Mouse (Mus musculus): ENCODE measurements around the gene Ranbp3. TPM values are rescaled to one million over a fixed set of nuclear protein-coding genes. Genes with fewer than 3 reads are reported as not detected.
"Not testable (repeated sequence)": the region's sequence is repeated elsewhere in the genome, so short reads cannot be mapped to it uniquely, and the experiment has no call there.

Gene Ranbp3
- polyA plus RNA-seq (2012; rRNA removed) = 103 and 110 TPM in 2 replicates

DNA sequence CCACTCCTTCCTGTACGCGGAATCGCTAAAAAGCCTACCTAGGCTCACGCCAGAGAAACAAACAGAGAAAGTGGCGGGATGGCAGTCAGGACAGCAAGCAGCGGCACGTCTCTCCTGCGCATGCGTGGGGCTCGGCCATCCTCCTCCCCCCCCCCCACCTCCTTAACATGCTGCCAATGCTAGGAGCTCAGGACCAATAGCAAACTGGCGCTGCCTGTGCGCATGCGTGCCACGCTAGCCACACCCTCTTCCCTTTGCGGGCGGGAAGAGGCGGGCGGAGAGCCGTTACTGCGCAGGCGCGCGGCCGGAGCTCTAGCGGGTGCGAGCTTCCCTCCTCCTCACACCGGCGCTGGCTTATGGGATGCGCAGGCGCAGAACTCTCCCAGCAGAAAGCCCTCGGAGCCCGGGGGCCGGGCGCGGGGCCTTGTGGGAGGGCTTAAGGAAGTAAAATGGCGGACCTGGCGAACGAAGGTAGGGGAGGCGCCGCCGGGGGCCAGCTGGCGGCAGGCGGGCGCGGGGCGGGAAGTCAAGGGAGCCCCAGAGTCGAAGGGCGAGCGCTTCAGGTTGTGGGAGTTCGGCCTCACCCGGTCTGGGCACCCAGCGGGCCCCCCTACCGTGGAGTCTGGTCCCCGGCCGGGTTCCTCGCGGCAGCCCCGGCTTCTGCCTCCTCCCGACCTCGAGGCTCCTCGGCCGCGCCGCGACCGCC, at the start of gene Ranbp3:
Ranbp3 (plus strand) TSS at position 354 of the 706 bp plus-strand sequence.
- DNase-seq (ENCODE audit: extremely low spot score in 1 of 2, low spot score in 1 of 2) = peak; percentile 98 to 99

DNA sequence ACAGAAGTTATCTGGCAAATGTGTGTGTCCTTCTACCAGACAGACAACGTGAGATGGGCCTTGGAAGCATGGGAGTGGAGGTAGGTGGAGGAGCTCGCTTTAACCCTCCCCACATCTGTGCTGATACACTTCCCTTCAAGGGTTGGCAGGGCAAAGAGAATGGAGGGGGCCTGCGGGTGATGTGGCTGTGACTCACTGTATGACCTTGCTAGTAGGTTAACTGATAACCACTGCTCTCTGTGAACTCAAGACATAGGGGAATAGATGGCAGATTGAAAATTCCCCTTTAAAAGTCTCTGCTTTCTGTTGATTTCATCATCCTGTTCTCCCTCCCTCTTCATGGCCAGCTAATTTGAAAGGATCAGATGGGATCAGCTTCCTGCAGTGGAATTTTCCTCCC, 47.6 kb upstream of the Ranbp3 start:
- DNase-seq (ENCODE audit: extremely low spot score in 1 of 2, low spot score in 1 of 2) = no peak

DNA sequence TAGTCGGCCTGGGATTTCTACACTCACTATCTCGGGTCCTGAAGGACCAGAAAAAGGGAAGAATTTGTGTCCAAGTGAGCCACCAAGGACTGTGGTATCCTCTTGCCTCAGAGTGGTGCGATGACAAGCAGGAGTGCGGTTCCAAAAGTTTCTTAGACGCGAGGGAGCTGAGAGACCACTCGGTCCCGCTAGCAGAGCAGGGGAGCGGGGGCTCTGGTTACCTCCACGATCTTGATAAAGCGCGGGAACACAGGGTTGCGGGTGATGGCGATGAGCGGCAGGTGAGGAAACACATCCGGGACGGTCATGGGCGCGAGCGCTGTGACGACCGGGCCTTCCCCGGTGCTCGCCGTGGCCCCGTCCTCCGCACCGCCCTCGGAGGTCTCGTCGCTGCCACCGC, 46.8 kb upstream of the Ranbp3 start:
- no peak for DNase-seq (ENCODE audit: extremely low spot score in 1 of 2, low spot score in 1 of 2)

DNA sequence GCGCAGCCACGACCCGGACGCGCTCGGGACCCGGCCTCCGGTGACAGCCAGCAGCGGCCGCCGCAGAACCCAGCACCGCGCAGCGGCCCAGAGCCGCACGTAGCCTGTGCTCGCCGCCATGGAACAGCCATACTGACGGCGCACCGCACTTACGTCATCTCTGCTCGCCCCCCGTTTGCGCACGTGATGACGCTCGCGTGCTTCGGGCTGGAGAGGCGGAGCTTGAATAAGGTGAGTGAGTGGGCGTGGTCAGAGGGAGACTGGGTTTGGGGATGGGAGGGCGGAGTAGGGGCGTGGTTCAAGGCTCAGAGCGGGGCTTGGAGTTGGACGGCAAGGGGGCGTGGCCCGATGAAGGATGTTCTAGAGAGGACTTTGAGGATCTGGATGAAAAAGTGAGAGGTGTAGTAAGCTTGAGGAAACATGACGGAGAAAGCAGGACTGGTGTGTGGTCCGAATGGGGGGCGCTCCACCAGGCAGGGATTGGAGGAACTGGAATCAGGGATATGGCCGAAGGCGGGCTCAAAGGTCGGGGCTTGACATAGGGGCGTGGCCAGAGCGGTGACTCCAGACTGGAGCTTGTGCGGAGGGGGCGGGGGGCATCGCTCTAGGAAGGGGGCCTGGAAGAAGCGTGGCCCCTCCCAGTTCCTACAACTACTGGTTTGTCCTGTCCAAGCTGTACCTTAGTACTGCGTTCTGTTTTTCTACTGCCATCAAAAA, 46.2 kb upstream of the Ranbp3 start, which contains the start of gene Lonp1:
Lonp1 (minus strand) TSS at position 134 of the 717 bp plus-strand sequence.
- DNase-seq (ENCODE audit: extremely low spot score in 1 of 2, low spot score in 1 of 2) = peak; percentile 94 to 98

DNA sequence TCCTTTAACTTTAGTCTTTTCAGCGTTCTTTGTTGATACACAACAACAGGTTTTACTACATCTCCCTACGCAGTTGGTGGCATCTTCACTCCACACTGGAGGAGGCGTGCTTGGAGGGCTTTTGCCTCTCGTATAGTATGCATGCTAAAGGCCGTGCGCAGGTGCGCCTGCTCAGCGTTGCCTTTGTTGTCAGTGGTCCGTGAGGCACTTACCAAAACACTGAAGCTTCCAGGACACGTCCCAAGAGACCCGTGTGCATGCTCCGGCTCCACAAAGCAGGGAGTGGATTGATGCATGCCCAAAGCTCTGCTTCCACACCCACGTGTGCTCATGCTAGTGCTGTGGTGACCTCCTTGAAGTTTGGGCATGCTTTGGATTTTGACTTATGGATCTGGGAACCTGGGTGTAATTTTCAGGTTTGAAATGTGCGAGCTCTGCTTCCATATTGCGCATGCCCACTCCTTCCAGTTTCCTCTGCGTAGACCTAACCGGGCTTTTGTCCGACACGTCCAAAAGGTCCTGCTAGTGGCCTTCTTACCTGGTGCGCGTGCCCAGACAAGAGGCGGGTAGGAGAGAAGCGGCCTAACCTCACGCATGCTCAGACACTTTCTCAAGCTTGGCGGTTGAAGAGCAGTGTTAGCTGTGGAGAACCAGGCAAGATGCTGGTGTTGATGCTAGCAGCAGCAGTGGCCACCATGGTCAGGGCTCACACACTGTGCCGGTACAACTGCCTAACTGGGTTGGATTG, 45.4 kb upstream of the Ranbp3 start, which contains the start of gene Catsperd:
Catsperd (plus strand) TSS at position 614 of the 748 bp plus-strand sequence.
- DNase-seq (ENCODE audit: extremely low spot score in 1 of 2, low spot score in 1 of 2) = no peak

GRCm38 (mm10) chr17:56629800-56630781, 43.0 kb upstream of the Ranbp3 start:
- DNase-seq (ENCODE audit: extremely low spot score in 1 of 2, low spot score in 1 of 2) = not testable (repeated sequence)

GRCm38 (mm10) chr17:56631807-56632206, 41.3 kb upstream of the Ranbp3 start:
- DNase-seq (ENCODE audit: extremely low spot score in 1 of 2, low spot score in 1 of 2) = no peak

GRCm38 (mm10) chr17:56634023-56634422, 39.1 kb upstream of the Ranbp3 start:
- no peak for DNase-seq (ENCODE audit: extremely low spot score in 1 of 2, low spot score in 1 of 2)

- no peak for DNase-seq (ENCODE audit: extremely low spot score in 1 of 2, low spot score in 1 of 2)
Measured at GRCm38 (mm10) chr17:56643237-56643636, 29.9 kb upstream of the Ranbp3 start.

DNA sequence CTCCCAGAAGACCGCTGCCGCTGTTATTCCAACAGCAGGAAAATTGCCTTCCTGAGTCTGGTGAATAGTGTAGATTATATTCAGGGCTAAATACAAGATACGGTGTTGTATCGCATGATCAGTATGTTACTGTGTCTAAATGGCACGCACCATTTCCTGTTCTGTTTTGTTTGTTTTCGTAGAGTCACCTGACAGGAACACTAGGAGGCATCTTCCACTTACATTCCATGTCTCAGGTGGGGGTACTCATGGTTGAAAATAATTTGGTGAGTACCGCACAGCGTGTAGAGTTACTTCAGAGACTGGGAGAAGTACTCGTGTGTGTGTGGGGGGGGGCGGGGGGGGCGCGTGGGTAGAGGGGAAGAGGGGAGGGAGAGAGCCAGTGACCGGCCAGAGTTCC, 25.5 kb upstream of the Ranbp3 start:
- DNase-seq (ENCODE audit: extremely low spot score in 1 of 2, low spot score in 1 of 2) = no peak

GRCm38 (mm10) chr17:56651801-56652200, 21.3 kb upstream of the Ranbp3 start:
- no peak for DNase-seq (ENCODE audit: extremely low spot score in 1 of 2, low spot score in 1 of 2)

GRCm38 (mm10) chr17:56654771-56655170, 18.3 kb upstream of the Ranbp3 start:
- DNase-seq (ENCODE audit: extremely low spot score in 1 of 2, low spot score in 1 of 2) = no peak

GRCm38 (mm10) chr17:56655311-56655710, 17.8 kb upstream of the Ranbp3 start:
- no peak for DNase-seq (ENCODE audit: extremely low spot score in 1 of 2, low spot score in 1 of 2)

DNA sequence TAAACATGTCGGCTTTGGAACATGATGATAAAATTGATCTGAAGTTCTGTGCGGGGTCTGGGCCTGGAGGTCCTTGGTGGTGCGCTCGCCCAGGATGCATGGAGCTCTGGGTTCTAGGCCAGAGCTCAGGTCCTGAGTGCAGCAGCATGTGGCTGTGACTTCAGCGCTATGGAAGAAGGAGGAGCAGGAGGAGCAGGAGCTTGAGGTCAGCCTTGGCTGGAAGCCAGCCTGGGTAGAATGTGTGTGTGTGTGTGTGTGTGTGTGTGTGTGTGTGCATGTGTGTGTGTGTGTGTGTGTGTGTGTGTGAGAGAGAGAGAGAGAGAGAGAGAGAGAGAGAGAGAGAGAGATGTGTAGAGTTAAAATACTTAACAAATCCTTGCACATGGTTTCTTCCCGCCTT, 16.9 kb upstream of the Ranbp3 start:
- DNase-seq (ENCODE audit: extremely low spot score in 1 of 2, low spot score in 1 of 2) = no peak

DNA sequence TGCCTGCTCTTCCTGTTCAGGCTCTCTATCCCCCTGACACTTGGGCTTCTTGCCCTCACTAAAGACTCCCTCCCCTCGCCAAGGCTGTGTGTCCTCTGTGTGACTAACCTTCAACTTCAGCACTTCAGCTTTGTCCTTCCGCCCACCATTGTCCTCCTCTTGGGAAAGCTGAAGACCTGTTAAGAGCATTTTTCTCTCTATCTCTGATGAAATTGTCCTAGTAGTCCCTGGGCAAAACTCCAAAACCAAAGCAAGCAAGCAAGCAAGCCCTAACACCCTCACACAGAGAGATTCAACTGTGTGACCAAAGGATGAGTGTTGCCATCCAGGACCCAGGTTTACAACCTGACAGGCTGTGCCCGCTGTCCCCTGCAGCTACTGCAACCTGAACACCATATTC, 9.4 kb upstream of the Ranbp3 start:
- no peak for DNase-seq (ENCODE audit: extremely low spot score in 1 of 2, low spot score in 1 of 2)

GRCm38 (mm10) chr17:56664333-56664732, 8.8 kb upstream of the Ranbp3 start:
- DNase-seq (ENCODE audit: extremely low spot score in 1 of 2, low spot score in 1 of 2) = no peak

DNA sequence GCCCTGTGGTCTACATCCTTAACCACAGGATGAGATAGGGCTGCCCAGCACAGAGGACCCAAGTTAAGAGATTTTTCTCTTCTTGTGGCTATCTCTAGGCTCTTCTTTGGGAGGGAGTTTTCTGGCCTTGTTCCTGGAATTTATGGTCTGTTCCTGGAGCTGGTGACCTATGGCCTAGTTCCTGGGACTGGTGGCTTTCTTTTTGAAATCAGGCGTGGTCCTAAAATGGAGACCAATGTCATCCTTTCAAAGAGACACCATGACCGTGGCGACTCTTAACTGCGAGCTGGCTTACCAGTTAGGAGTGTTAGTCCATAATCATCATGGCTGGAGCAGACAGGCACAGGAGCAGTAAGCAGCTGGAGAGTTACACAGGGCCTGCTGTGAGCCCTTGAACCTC, 6.7 kb upstream of the Ranbp3 start:
- no peak for DNase-seq (ENCODE audit: extremely low spot score in 1 of 2, low spot score in 1 of 2)

- DNase-seq (ENCODE audit: extremely low spot score in 1 of 2, low spot score in 1 of 2) = no peak
Measured at GRCm38 (mm10) chr17:56667591-56667990, 5.5 kb upstream of the Ranbp3 start.

DNA sequence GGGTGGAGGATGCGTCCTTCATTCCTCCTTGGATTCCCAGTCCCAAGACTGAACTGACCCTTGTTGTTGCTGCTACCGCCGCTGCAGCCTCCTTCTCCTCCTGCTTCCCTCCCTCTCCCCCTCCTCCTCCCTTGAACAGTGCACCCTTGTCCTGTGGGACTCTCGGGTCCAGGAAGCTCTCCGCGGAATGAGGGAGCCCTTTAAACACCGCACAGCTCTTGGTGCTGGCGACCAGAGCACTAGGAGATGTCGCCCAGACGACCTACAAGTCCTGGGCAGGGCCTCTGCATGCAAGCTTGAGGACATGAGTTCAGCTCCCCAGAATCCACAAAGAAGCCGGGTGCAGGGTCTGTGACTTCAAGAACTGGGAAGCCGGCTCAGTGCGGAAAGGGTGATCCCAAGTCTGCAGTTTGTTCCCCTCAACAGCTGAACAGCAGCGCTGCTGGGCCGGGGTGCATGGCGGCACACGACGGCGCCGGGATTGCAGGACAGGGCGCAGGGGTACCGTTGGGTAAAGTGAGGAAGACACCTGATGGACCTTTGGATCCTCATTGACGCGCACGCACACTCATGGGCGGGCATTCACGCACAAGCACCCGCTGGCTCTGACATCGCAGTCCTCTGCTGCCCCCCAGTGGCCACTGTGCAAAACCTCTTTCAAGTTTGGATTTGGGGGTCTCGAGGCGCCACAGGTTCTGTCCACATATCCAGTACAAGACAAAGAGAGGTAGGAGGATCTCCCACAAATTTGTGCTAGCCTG, 4.5 kb upstream of the Ranbp3 start:
- DNase-seq (ENCODE audit: extremely low spot score in 1 of 2, low spot score in 1 of 2) = peak in 1 of 2 experiments; percentile 89

All from frontal cortex, adult 2 months (tissue).